Mouse (Mus musculus) adrenal gland, adult 2 months (tissue): ENCODE measurements at regions not wholly inside any gene's neighbourhood (a gene's known extent, or its start where the extent isn't known, plus 50 kb on each side); places are given as distances from the start of the nearest gene placed in this dataset.

Experiments
- DNase-seq: peaks from one replicate; pipeline ENCODE4 v3.0.0; 2021

GRCm38 (mm10) chr1:130524744-130525143 lies 62.2 kb upstream of the Cd55 start:
- DNase-seq: no peak

GRCm38 (mm10) chr1:130517868-130518267 lies 55.3 kb upstream of the Cd55 start:
- no peak for DNase-seq

GRCm38 (mm10) chr1:130516641-130517040 lies 54.1 kb upstream of the Cd55 start:
- no peak for DNase-seq

GRCm38 (mm10) chr1:130515316-130515715 lies 52.8 kb upstream of the Cd55 start:
- DNase-seq: no peak

GRCm38 (mm10) chr1:130513482-130513881 lies 50.9 kb upstream of the Cd55 start:
- DNase-seq: no peak

- peak; percentile 11 for DNase-seq
Measured at GRCm38 (mm10) chr1:130512798-130513405, 50.4 kb upstream of the Cd55 start.
